Mouse (Mus musculus) heart, adult 2 months (tissue): Measurements from ENCODE around the gene Pafah1b1.

Experiments used
- CTCF ChIP-seq: fragments of 200-600 bp; IDR thresholded peaks from 2 replicates; pipeline ENCODE4 v1.8.1; 2022; ENCODE audit warnings: antibody characterized with exemption, mild to moderate bottlenecking, moderate library complexity
- EP300 ChIP-seq: fragments of 200-500 bp; IDR thresholded peaks from 2 replicates; pipeline ENCODE4 v1.6.1; 2011; ENCODE audit warnings: low read depth, low read length, control low read depth; ENCODE audit not compliant: insufficient read depth
- POLR2A ChIP-seq: fragments of 200-500 bp; IDR thresholded peaks from 2 replicates; pipeline ENCODE4 v1.6.1; 2011; ENCODE audit warnings: mild to moderate bottlenecking, low read depth, low read length, control low read depth; ENCODE audit not compliant: insufficient read depth

- TF ChIP-seq EP300 (no peak), CTCF (no peak), POLR2A (peak; percentile 39; the same call in 1 of the 2 replicates)
These were observed 874 bp downstream of the Pafah1b1 start for GRCm38 (mm10) chr11:74723357-74724234.
